In the genomic region with DNA sequence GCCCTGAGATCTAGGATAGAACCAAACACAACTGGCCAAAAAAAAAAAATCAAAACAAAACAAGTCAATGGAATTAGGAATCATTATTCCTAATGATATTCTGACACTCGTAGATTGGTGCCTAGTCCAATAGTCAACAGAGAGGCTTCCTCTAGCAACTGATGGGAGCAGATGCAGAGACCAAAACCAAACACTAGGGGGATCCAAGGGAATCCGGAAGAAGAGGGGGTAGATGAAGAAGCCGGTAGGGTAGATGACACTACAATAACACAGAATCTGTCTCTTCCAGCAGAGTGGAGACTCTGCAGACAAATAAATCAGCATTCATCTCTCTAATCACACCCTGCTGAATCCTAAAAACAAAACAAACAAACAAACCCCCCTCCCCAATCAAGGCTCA, we compare ENCODE assay signal across 8 mouse cellular contexts. TPM values are rescaled to one million over a fixed set of nuclear protein-coding genes. Genes with fewer than 3 reads are reported as not detected.
DNase-seq lines count a peak whose midpoint lies in the region; ATAC-seq lines count a peak whose summit lies in the region.

No protein-coding gene starts in this region.

- ATAC-seq in frontal cortex, adult (ENCODE audit: low TSS enrichment), result peak; percentile 30; the same call in 1 of the 2 replicates

- intact Hi-C loops in heart, postnatal 14 days (cut with DNase I), result no loop called here

- DNase-seq in frontal cortex, postnatal 14 days (ENCODE audit: low spot score in 2 of 2), result no peak
- DNase-seq in A20 (ENCODE audit: low read depth, low spot score), result peak; percentile 78
- peak; percentile 76 for DNase-seq in T-cell, adult 2 months (ENCODE audit: low spot score)
- peak; percentile 32 to 62 for DNase-seq in heart, postnatal 14 days
- DNase-seq in naive thymus-derived CD4-positive, alpha-beta T cell, adult 2 months (ENCODE audit: low read depth), result peak; percentile 89
- DNase-seq in right cerebral cortex, postnatal 36 days (ENCODE audit: low spot score in 2 of 2), result no peak
- DNase-seq in urinary bladder, postnatal 36 days (ENCODE audit: low spot score in 2 of 2), result no peak

RNA-seq across cellular contexts. Expression of gene Ilf2, which starts 3.7 kb away (rescaled TPM):
- 10 to 100 TPM; 35.3 to 39.2 TPM for total RNA-seq in heart, postnatal 14 days (2021)

RNA-seq across cellular contexts. Expression of gene Npr1, which starts 6.5 kb away (rescaled TPM):
- 10 to 100 TPM; 25.8 to 33.1 TPM for total RNA-seq in heart, postnatal 14 days (2021)

RNA-seq across cellular contexts. Expression of gene Snapin, which starts 18.6 kb away (rescaled TPM):
- 10 to 100 TPM; 51.3 to 52.6 TPM for total RNA-seq in heart, postnatal 14 days (2021)

RNA-seq across cellular contexts. Expression of gene Chtop, which starts 37.1 kb away (rescaled TPM):
- 100 to 1,000 TPM; 101 to 123 TPM for total RNA-seq in heart, postnatal 14 days (2021)

RNA-seq across cellular contexts. Expression of gene Ints3, which starts 38.8 kb away (rescaled TPM):
- total RNA-seq in heart, postnatal 14 days (2021), result 10 to 100 TPM; 26.4 to 27.2 TPM

Comparison
In these comparisons a context has a peak if more than half of its experiments do, and no peak if none do; other contexts are left out.
1. DNase-seq: peak in A20 (single experiment), T-cell, adult 2 months (single experiment), heart, postnatal 14 days (2 of 2) and naive thymus-derived CD4-positive, alpha-beta T cell, adult 2 months (single experiment); none in frontal cortex, postnatal 14 days (0 of 2), right cerebral cortex, postnatal 36 days (0 of 2) and urinary bladder, postnatal 36 days (0 of 2).